Mouse (Mus musculus) neural tube, postnatal 0 days (tissue): ENCODE results near the gene Trem2. TPM values are rescaled to one million over a fixed set of nuclear protein-coding genes. Genes with fewer than 3 reads are reported as not detected.

ENCODE experiments used
- polyA plus RNA-seq: library from polyadenylated mRNA; unstranded; fragments of >200 nt; fragmentation: Nextera tagmentation; extraction: Ambion mirVana; gene quantifications from 2 replicates; pipeline ENCODE4 v1.2.1, GENCODE M21; 2015

Gene Trem2
- polyA plus RNA-seq: 12.7 and 13.0 TPM in 2 replicates

GRCm38 (mm10) chr17:48346231-48346630 is at the start of gene Trem2:
Gene Trem2, plus strand, starts transcription at chr17:48346401.

GRCm38 (mm10) chr17:48299203-48299602 is 47.0 kb upstream of the Trem2 start, which contains the start of gene Treml2:
Gene Treml2, plus strand, starts transcription at chr17:48299498.

GRCm38 (mm10) chr17:48315905-48316579 is 30.2 kb upstream of the Trem2 start, which contains the start of gene B430306N03Rik:
Gene B430306N03Rik, plus strand, starts transcription at chr17:48316141.

GRCm38 (mm10) chr17:48359616-48360015 is 13.4 kb downstream of the Trem2 start, which contains the start of gene Treml1:
Gene Treml1, plus strand, starts transcription at chr17:48359916.

Other genes starting within 250 kb of the Trem2 start
- not detected in 2 replicates for gene 9830107B12Rik, start 200.1 kb upstream of the Trem2 start, polyA plus RNA-seq
- 0.10 TPM in 1 of 2 replicates, not detected in the other for gene A530064D06Rik, start 179.1 kb upstream of the Trem2 start, polyA plus RNA-seq
- gene Trem1, start 113.6 kb upstream of the Trem2 start, polyA plus RNA-seq: not detected in 2 replicates
- gene Trem3, start 98.6 kb upstream of the Trem2 start, polyA plus RNA-seq: not detected in 2 replicates
- 0.36 TPM in 1 of 2 replicates, not detected in the other for gene Treml4, start 82.1 kb upstream of the Trem2 start, polyA plus RNA-seq
- gene Treml2, start 46.9 kb upstream of the Trem2 start, polyA plus RNA-seq: 0.06 and 0.22 TPM in 2 replicates
- 0.10 TPM in 1 of 2 replicates, not detected in the other for gene B430306N03Rik, start 30.3 kb upstream of the Trem2 start, polyA plus RNA-seq
- not detected in 2 replicates for gene Treml1, start 13.5 kb downstream of the Trem2 start, polyA plus RNA-seq
- 4.5 and 4.6 TPM in 2 replicates for gene Nfya, start 63.5 kb downstream of the Trem2 start, polyA plus RNA-seq
- 29.9 and 31.3 TPM in 2 replicates for gene Oard1, start 63.6 kb downstream of the Trem2 start, polyA plus RNA-seq
- gene Apobec2, start 86.5 kb downstream of the Trem2 start, polyA plus RNA-seq: 0.42 and 0.84 TPM in 2 replicates
- 0.22 TPM in 1 of 2 replicates, not detected in the other for gene Tspo2, start 105.1 kb downstream of the Trem2 start, polyA plus RNA-seq
- gene Unc5cl, start 108.5 kb downstream of the Trem2 start, polyA plus RNA-seq: 0.27 and 0.41 TPM in 2 replicates